In genomic region chr2:180709023-180709922, GRCm38 (mm10) we compare ENCODE assay signal across 8 mouse cellular contexts. TPM values are rescaled to one million over a fixed set of nuclear protein-coding genes. Genes with fewer than 3 reads are reported as not detected.
DNase-seq lines count a peak whose midpoint lies in the region; ATAC-seq and TF ChIP-seq lines count a peak whose summit lies in the region.

No protein-coding gene starts in this region.

- peak overlapping the region; percentile 69 for H3K4me2 ChIP-seq in heart, embryonic 15.5 days
- H3K4me2 ChIP-seq in forebrain, postnatal 0 days (ENCODE audit: low read depth), result peak overlapping the region; percentile 80

- intact Hi-C loops in heart, postnatal 36 days (cut with DNase I), result loop anchor here (2.0 to 10.0 kb wide), 2 partner anchors 16 to 434 kb away; partner anchors contain the start of gene Cables2

- peak overlapping the region; percentile 100 for H3K4me3 ChIP-seq in heart, embryonic 15.5 days
- peak overlapping the region; percentile 99 for H3K4me3 ChIP-seq in G1E (ENCODE audit: low read depth, low read length)
- peak overlapping the region; percentile 100 for H3K4me3 ChIP-seq in forebrain, postnatal 0 days (ENCODE audit: low read depth, low read length)
- peak overlapping the region; percentile 97 for H3K4me3 ChIP-seq in megakaryocyte, embryonic 14.5 days (replicated peaks)

- no peaks in the 10 kb centered on the region for H3K9me3 ChIP-seq in heart, embryonic 15.5 days (replicated peaks)
- no peaks in the 10 kb centered on the region for H3K9me3 ChIP-seq in G1E (replicated peaks)
- no peaks in the 10 kb centered on the region for H3K9me3 ChIP-seq in forebrain, postnatal 0 days (ENCODE audit: low read length)
- no peaks in the 10 kb centered on the region for H3K9me3 ChIP-seq in megakaryocyte, embryonic 14.5 days

- under 1% methylated on average over 39 of the region's 39 CpGs for WGBS in heart, embryonic 15.5 days
- under 1% methylated on average over 39 of the region's 39 CpGs for WGBS in forebrain, postnatal 0 days

- peak overlapping the region; percentile 86 for H3K9ac ChIP-seq in heart, embryonic 15.5 days
- H3K9ac ChIP-seq in forebrain, postnatal 0 days, result peak overlapping the region; percentile 95

- no peak for DNase-seq in heart, postnatal 36 days
- DNase-seq in G1E (ENCODE audit: low spot score), result no peak
- no peak for DNase-seq in forebrain, postnatal 0 days
- no peak for DNase-seq in spleen, postnatal 14 days (ENCODE audit: low spot score in 2 of 2)
- DNase-seq in urinary bladder, adult 18-20 months (ENCODE audit: low spot score in 2 of 2), result no peak
- no peak for DNase-seq in adrenal gland, adult 18-20 months (ENCODE audit: low spot score in 2 of 2)

- H3K4me1 ChIP-seq in heart, embryonic 15.5 days (replicated peaks), result peaks cover 36% of the 10 kb centered on the region
- H3K4me1 ChIP-seq in G1E (ENCODE audit: insufficient read depth, low read depth, low read length), result peaks cover 58% of the 10 kb centered on the region
- H3K4me1 ChIP-seq in forebrain, postnatal 0 days (ENCODE audit: insufficient read depth), result peaks cover 16% of the 10 kb centered on the region
- H3K4me1 ChIP-seq in megakaryocyte, embryonic 14.5 days, result peaks cover 60% of the 10 kb centered on the region

- peak overlapping the region; percentile 91 for H3K27ac ChIP-seq in heart, embryonic 15.5 days
- peak overlapping the region; percentile 83 for H3K27ac ChIP-seq in forebrain, postnatal 0 days (ENCODE audit: low read depth, low read length)

- H3K36me3 ChIP-seq in heart, embryonic 15.5 days, result peaks cover 14% of the 10 kb centered on the region
- peaks cover 66% of the 10 kb centered on the region for H3K36me3 ChIP-seq in G1E (replicated peaks)
- H3K36me3 ChIP-seq in forebrain, postnatal 0 days (ENCODE audit: insufficient read depth), result peaks cover 9% of the 10 kb centered on the region
- peaks cover 34% of the 10 kb centered on the region for H3K36me3 ChIP-seq in megakaryocyte, embryonic 14.5 days (replicated peaks; ENCODE audit: low read length)

- peak; percentile 51 for ATAC-seq in heart, embryonic 15.5 days (replicated peaks; ENCODE audit: insufficient number of reproducible peaks, insufficient read depth, low FRiP score, low read depth)
- ATAC-seq in G1E (ENCODE audit: extremely low read depth, insufficient number of reproducible peaks, low FRiP score, poor library complexity, severe bottlenecking), result 0 out of 2 replicates have a peak, but pooled peaks have one; percentile 0
- ATAC-seq in forebrain, postnatal 0 days, result peak; percentile 57

- no peaks in the 10 kb centered on the region for H3K27me3 ChIP-seq in heart, embryonic 15.5 days
- no peaks in the 10 kb centered on the region for H3K27me3 ChIP-seq in G1E (ENCODE audit: insufficient read depth, low read length)
- H3K27me3 ChIP-seq in forebrain, postnatal 0 days (ENCODE audit: insufficient read depth, low read length), result no peaks in the 10 kb centered on the region
- no peaks in the 10 kb centered on the region for H3K27me3 ChIP-seq in megakaryocyte, embryonic 14.5 days (replicated peaks)

- no peak for TF ChIP-seq CTCF in G1E (IDR thresholded peaks at IDR 0.05; ENCODE audit: low read depth, low read length)
- no peak for TF ChIP-seq CTCF in forebrain, postnatal 0 days (IDR thresholded peaks at IDR 0.05; ENCODE audit: low read depth)

RNA-seq across cellular contexts. Expression of gene Dido1, which starts 0.5 kb away (rescaled TPM):
- polyA plus RNA-seq in heart, embryonic 15.5 days (2015; fragmentation: Nextera tagmentation; extraction: Ambion mirVana), result 14.0 and 19.0 TPM in 2 replicates
- total RNA-seq in heart, postnatal 36 days (2021), result 10 to 100 TPM; 24.4 to 29.0 TPM
- total RNA-seq in G1E (2014; fragmentation: Nextera tagmentation) (57.3 and 66.5 TPM in 2 replicates), G1E (2017) (53.6 and 62.3 TPM in 2 replicates)
- 19.4 and 21.4 TPM in 2 replicates for polyA plus RNA-seq in G1E (2012)
- total RNA-seq in forebrain, postnatal 0 days (2014; rRNA removed), result 41.2 and 50.2 TPM in 2 replicates
- 12.2 and 17.6 TPM in 2 replicates for polyA plus RNA-seq in forebrain, postnatal 0 days (2015; fragmentation: Nextera tagmentation; extraction: Ambion mirVana)
- polyA plus RNA-seq in megakaryocyte, embryonic 14.5 days (2012; ENCODE audit: insufficient read depth, low replicate concordance), result 3.4 and 8.4 TPM in 2 replicates
- 10 to 100 TPM; 36.7 to 38.3 TPM for total RNA-seq in adrenal gland, adult 18-20 months (2021)

RNA-seq across cellular contexts. Expression of gene Gid8, which starts 0.6 kb away (rescaled TPM):
- 45.3 and 47.4 TPM in 2 replicates for polyA plus RNA-seq in heart, embryonic 15.5 days (2015; fragmentation: Nextera tagmentation; extraction: Ambion mirVana)
- 10 to 100 TPM; 59.4 to 60.5 TPM for total RNA-seq in heart, postnatal 36 days (2021)
- total RNA-seq in G1E (2014; fragmentation: Nextera tagmentation) (68.9 and 79.7 TPM in 2 replicates), G1E (2017) (70.2 and 78.3 TPM in 2 replicates)
- polyA plus RNA-seq in G1E (2012), result 29.3 and 35.5 TPM in 2 replicates
- total RNA-seq in forebrain, postnatal 0 days (2014; rRNA removed), result 49.8 and 69.9 TPM in 2 replicates
- 43.6 and 50.6 TPM in 2 replicates for polyA plus RNA-seq in forebrain, postnatal 0 days (2015; fragmentation: Nextera tagmentation; extraction: Ambion mirVana)
- 10.8 TPM in 1 of 2 replicates, not detected in the other for polyA plus RNA-seq in megakaryocyte, embryonic 14.5 days (2012; ENCODE audit: insufficient read depth, low replicate concordance)
- 10 to 100 TPM; 50.0 to 60.2 TPM for total RNA-seq in adrenal gland, adult 18-20 months (2021)

RNA-seq across cellular contexts. Expression of gene Slc17a9, which starts 15.8 kb away (rescaled TPM):
- 0.48 and 1.7 TPM in 2 replicates for polyA plus RNA-seq in heart, embryonic 15.5 days (2015; fragmentation: Nextera tagmentation; extraction: Ambion mirVana)
- total RNA-seq in heart, postnatal 36 days (2021), result under 1 TPM in 1 of 2 experiments, not detected in 1; 0.38 TPM
- total RNA-seq in G1E (2014; fragmentation: Nextera tagmentation) (1.2 and 2.0 TPM in 2 replicates), G1E (2017) (0.06 TPM in 1 of 2 replicates, not detected in the other)
- 0.26 and 0.36 TPM in 2 replicates for polyA plus RNA-seq in G1E (2012)
- 0.10 and 0.38 TPM in 2 replicates for total RNA-seq in forebrain, postnatal 0 days (2014; rRNA removed)
- polyA plus RNA-seq in forebrain, postnatal 0 days (2015; fragmentation: Nextera tagmentation; extraction: Ambion mirVana), result 0.10 and 0.19 TPM in 2 replicates
- polyA plus RNA-seq in megakaryocyte, embryonic 14.5 days (2012; ENCODE audit: insufficient read depth, low replicate concordance), result 3.5 and 6.1 TPM in 2 replicates
- total RNA-seq in adrenal gland, adult 18-20 months (2021), result 1 to 10 TPM; 1.5 TPM

Comparison
In these comparisons a context has a peak if more than half of its experiments do, and no peak if none do; other contexts are left out.
1. ATAC-seq: peak in every context shown above with its lines; median percentile 57 in forebrain, postnatal 0 days; 51 in heart, embryonic 15.5 days; 0 in G1E.